Mouse (Mus musculus) CH12.LX (cell line): ENCODE data around the gene Gm20431.

Experiments
- BHLHE40 ChIP-seq: IDR thresholded peaks from 2 replicates; pipeline ENCODE4 v1.6.1; 2011; ENCODE audit warnings: mild to moderate bottlenecking, low read depth, low read length, improper control_type of control experiment
- CTCF ChIP-seq, 2 experiments: IDR thresholded peaks in 1 of 2; conservative IDR thresholded peaks in 1 of 2; 2 replicates each; pipeline ENCODE4 v1.5.1; 2011 to 2012; ENCODE audit warnings: low read depth in 2 of 2, low read length in 2 of 2, improper control_type of control experiment in 1 of 2, inconsistent platforms in 1 of 2, mild to moderate bottlenecking in 1 of 2, moderate library complexity in 1 of 2
- EP300 ChIP-seq: IDR thresholded peaks from 2 replicates; pipeline ENCODE4 v1.6.1; 2011; ENCODE audit warnings: low read length, improper control_type of control experiment
- MYC ChIP-seq: IDR thresholded peaks from 2 replicates; pipeline ENCODE4 v1.6.1; 2011; ENCODE audit warnings: low read depth, mild to moderate bottlenecking, improper control_type of control experiment, low read length
- POLR2A ChIP-seq: IDR thresholded peaks from 2 replicates; pipeline ENCODE4 v1.6.1; 2011; ENCODE audit warnings: low read depth, mild to moderate bottlenecking, improper control_type of control experiment, low read length
- TBP ChIP-seq: conservative IDR thresholded peaks from 2 replicates; pipeline ENCODE4 v1.6.1; 2011; ENCODE audit warnings: low read depth, low read length, improper control_type of control experiment
- USF1 ChIP-seq: IDR thresholded peaks from 2 replicates; pipeline ENCODE4 v1.6.1; 2014; ENCODE audit warnings: low read depth, mild to moderate bottlenecking, inconsistent platforms, low read length, improper control_type of control experiment

- TF ChIP-seq CTCF (conservative IDR thresholded peaks at IDR 0.05 in 1 of 2, IDR thresholded peaks at IDR 0.05 in 1 of 2; ENCODE audit: low read depth in 2 of 2, low read length in 2 of 2) = no peak
- TF ChIP-seq EP300 = no peak
- no peak for TF ChIP-seq TBP
- no peak for TF ChIP-seq POLR2A
- no peak for TF ChIP-seq USF1
- no peak for TF ChIP-seq BHLHE40
- no peak for TF ChIP-seq MYC
These were observed 74.3 kb downstream of the Gm20431 start for GRCm38 (mm10) chr2:167586976-167587375.
